Mouse (Mus musculus) small intestine, adult 2 months (tissue): Measurements from ENCODE around the gene Ooep. TPM values are rescaled to one million over a fixed set of nuclear protein-coding genes. Genes with fewer than 3 reads are reported as not detected.

Source experiments
- H3K27ac ChIP-seq: fragments of 200-500 bp; 2 replicates; pipeline ENCODE4 v1.5.1; 2012; ENCODE audit warnings: low read depth, low read length, control low read depth, inconsistent platforms; ENCODE audit not compliant: insufficient read depth
- H3K27me3 ChIP-seq: fragments of 200-500 bp; 2 replicates; pipeline ENCODE4 v1.6.1; 2012; ENCODE audit warnings: mild to moderate bottlenecking, moderate library complexity, low read length, inconsistent platforms; ENCODE audit not compliant: control insufficient read depth, insufficient read depth
- H3K36me3 ChIP-seq: fragments of 200-500 bp; 2 replicates; pipeline ENCODE4 v1.6.1; 2012; ENCODE audit warnings: mild to moderate bottlenecking, low read length, control low read depth, inconsistent platforms; ENCODE audit not compliant: control insufficient read depth, insufficient read depth
- H3K4me1 ChIP-seq: fragments of 200-500 bp; 2 replicates; pipeline ENCODE4 v1.6.1; 2012; ENCODE audit warnings: low read length, inconsistent platforms, mixed read lengths; ENCODE audit not compliant: control insufficient read depth, insufficient read depth, insufficient read length
- H3K4me3 ChIP-seq: fragments of 200-500 bp; 2 replicates; pipeline ENCODE4 v1.5.1; 2012; ENCODE audit warnings: low read depth, mild to moderate bottlenecking, control low read depth, inconsistent platforms, low read length, moderate library complexity
- CTCF ChIP-seq: fragments of 200-500 bp; IDR thresholded peaks from 2 replicates; pipeline ENCODE4 v1.5.1; 2012; ENCODE audit warnings: low read depth, mild to moderate bottlenecking, control low read depth, inconsistent platforms, low read length, moderate library complexity, mixed read lengths; ENCODE audit not compliant: insufficient replicate concordance, insufficient read length; ENCODE audit errors: extremely low read depth
- POLR2A ChIP-seq: fragments of 200-500 bp; IDR thresholded peaks from 2 replicates; pipeline ENCODE4 v1.6.1; 2012; ENCODE audit warnings: low read depth, mild to moderate bottlenecking, control low read depth, inconsistent platforms, low read length, moderate library complexity
- WGBS: fragments of 180-500 bp; shearing (Covaris S2); methylation state at CpG from one replicate; pipeline ENCODE4 v1.1.7; 2018; 5-methylcytosine and 5-hydroxymethylcytosine counted together
- polyA plus RNA-seq: library from polyadenylated mRNA; depleted of rRNA; stranded (reverse); fragments of >200 nt; gene quantifications from 2 replicates; pipeline ENCODE4 v1.2.3, GENCODE M21; 2012

Gene Ooep
- polyA plus RNA-seq, 1 experiment, result not detected

GRCm38 (mm10) chr9:78375486-78375885 is 3.0 kb downstream of the Ooep start:
- H3K36me3 ChIP-seq, result no peaks in the 10 kb centered on the region
- TF ChIP-seq CTCF (no peak), POLR2A (no peak)
- H3K27ac ChIP-seq, result no peak overlapping the region
- no peaks in the 10 kb centered on the region for H3K4me1 ChIP-seq
- H3K27me3 ChIP-seq, result no peaks in the 10 kb centered on the region
- 92% methylated on average over 4 of the region's 4 CpGs for WGBS
- H3K4me3 ChIP-seq, result no peak overlapping the region

GRCm38 (mm10) chr9:78374885-78375389 is 3.6 kb downstream of the Ooep start:
- H3K4me1 ChIP-seq, result no peaks in the 10 kb centered on the region
- no peak overlapping the region for H3K27ac ChIP-seq
- no peak overlapping the region for H3K4me3 ChIP-seq
- H3K36me3 ChIP-seq, result no peaks in the 10 kb centered on the region
- H3K27me3 ChIP-seq, result no peaks in the 10 kb centered on the region
- TF ChIP-seq CTCF (no peak), POLR2A (no peak)
- 60% methylated on average over 1 of the region's 1 CpGs for WGBS

GRCm38 (mm10) chr9:78374397-78374796 is 4.1 kb downstream of the Ooep start:
- no peaks in the 10 kb centered on the region for H3K4me1 ChIP-seq
- TF ChIP-seq POLR2A (no peak), CTCF (no peak)
- WGBS, result 57% methylated on average over 5 of the region's 5 CpGs
- H3K36me3 ChIP-seq, result no peaks in the 10 kb centered on the region
- H3K4me3 ChIP-seq, result no peak overlapping the region
- H3K27ac ChIP-seq, result no peak overlapping the region
- H3K27me3 ChIP-seq, result no peaks in the 10 kb centered on the region

- no peak for TF ChIP-seq POLR2A
- no peak for TF ChIP-seq CTCF
- Histone ChIP-seq H3K27me3 (no peaks in the 10 kb centered on the region), H3K4me3 (no peak overlapping the region), H3K27ac (no peak overlapping the region), H3K4me1 (no peaks in the 10 kb centered on the region), H3K36me3 (no peaks in the 10 kb centered on the region)
- WGBS, result 76% methylated on average over 10 of the region's 10 CpGs
Measured at GRCm38 (mm10) chr9:78372827-78373504, 5.6 kb downstream of the Ooep start.

- Histone ChIP-seq H3K27ac (no peak overlapping the region), H3K27me3 (no peaks in the 10 kb centered on the region), H3K36me3 (no peaks in the 10 kb centered on the region), H3K4me3 (no peak overlapping the region), H3K4me1 (no peaks in the 10 kb centered on the region)
- no peak for TF ChIP-seq CTCF
- no peak for TF ChIP-seq POLR2A
- 91% methylated on average over 3 of the region's 3 CpGs for WGBS
Measured at GRCm38 (mm10) chr9:78371441-78371840, 7.1 kb downstream of the Ooep start.

GRCm38 (mm10) chr9:78369786-78370185 is 8.7 kb downstream of the Ooep start:
- no peak overlapping the region for H3K4me3 ChIP-seq
- H3K27me3 ChIP-seq, result no peaks in the 10 kb centered on the region
- TF ChIP-seq POLR2A, result no peak
- no peak for TF ChIP-seq CTCF
- no peak overlapping the region for H3K27ac ChIP-seq
- 84% methylated on average over 7 of the region's 7 CpGs for WGBS
- no peaks in the 10 kb centered on the region for H3K4me1 ChIP-seq
- H3K36me3 ChIP-seq, result no peaks in the 10 kb centered on the region

- Histone ChIP-seq H3K27me3 (no peaks in the 10 kb centered on the region), H3K36me3 (no peaks in the 10 kb centered on the region), H3K4me1 (no peaks in the 10 kb centered on the region), H3K4me3 (no peak overlapping the region), H3K27ac (no peak overlapping the region)
- 93% methylated on average over 2 of the region's 2 CpGs for WGBS
- TF ChIP-seq CTCF (no peak), POLR2A (no peak)
Measured at GRCm38 (mm10) chr9:78369349-78369748, 9.2 kb downstream of the Ooep start.
